Mouse (Mus musculus) forebrain, embryonic 16.5 days (tissue): ENCODE measurements at regions not wholly inside any gene's neighbourhood (a gene's known extent, or its start where the extent isn't known, plus 50 kb on each side); places are given as distances from the start of the nearest gene placed in this dataset.

Experiments used
- ATAC-seq: fragments of 200-750 bp; cut with Nextera tagmentation; 2 replicates; pipeline ENCODE4 v1.8.0; 2017; ENCODE audit warnings: mild to moderate bottlenecking, moderate library complexity
- H3K27ac ChIP-seq: fragments of 300-500 bp; sonication (generic); 2 replicates; pipeline ENCODE4 v1.5.1; 2014; ENCODE audit warnings: low read length, control low read depth
- H3K27me3 ChIP-seq: fragments of 300-500 bp; sonication (generic); replicated peaks from 2 replicates; pipeline ENCODE4 v1.6.1; 2014; ENCODE audit warnings: low read length; ENCODE audit not compliant: control insufficient read depth, insufficient read depth
- H3K36me3 ChIP-seq: fragments of 300-500 bp; sonication (generic); 2 replicates; pipeline ENCODE4 v1.6.1; 2014; ENCODE audit not compliant: control insufficient read depth, insufficient read depth
- H3K4me1 ChIP-seq: fragments of 300-500 bp; sonication (generic); replicated peaks from 2 replicates; pipeline ENCODE4 v1.6.1; 2014; ENCODE audit warnings: low read length; ENCODE audit not compliant: control insufficient read depth, insufficient read depth
- H3K4me2 ChIP-seq: fragments of 300-500 bp; sonication (generic); 2 replicates; pipeline ENCODE4 v1.6.1; 2014; ENCODE audit warnings: mild to moderate bottlenecking, low read length, control low read depth
- H3K4me3 ChIP-seq: fragments of 300-500 bp; sonication (generic); replicated peaks from 2 replicates; pipeline ENCODE4 v1.5.1; 2014; ENCODE audit warnings: mild to moderate bottlenecking, low read length, control low read depth
- H3K9ac ChIP-seq: fragments of 300-500 bp; sonication (generic); replicated peaks from 2 replicates; pipeline ENCODE4 v1.6.1; 2014; ENCODE audit warnings: low read depth, low read length, control low read depth
- H3K9me3 ChIP-seq: fragments of 300-500 bp; sonication (generic); 2 replicates; pipeline ENCODE4 v1.6.1; 2016; ENCODE audit warnings: low read length; ENCODE audit not compliant: control insufficient read depth
- WGBS: fragments of 180-500 bp; shearing (Covaris S2); extraction: QIAGEN DNeasy Blood & Tissue Kit; methylation state at CpG from one replicate; pipeline ENCODE4 v1.1.7; 2014; 5-methylcytosine and 5-hydroxymethylcytosine counted together

DNA sequence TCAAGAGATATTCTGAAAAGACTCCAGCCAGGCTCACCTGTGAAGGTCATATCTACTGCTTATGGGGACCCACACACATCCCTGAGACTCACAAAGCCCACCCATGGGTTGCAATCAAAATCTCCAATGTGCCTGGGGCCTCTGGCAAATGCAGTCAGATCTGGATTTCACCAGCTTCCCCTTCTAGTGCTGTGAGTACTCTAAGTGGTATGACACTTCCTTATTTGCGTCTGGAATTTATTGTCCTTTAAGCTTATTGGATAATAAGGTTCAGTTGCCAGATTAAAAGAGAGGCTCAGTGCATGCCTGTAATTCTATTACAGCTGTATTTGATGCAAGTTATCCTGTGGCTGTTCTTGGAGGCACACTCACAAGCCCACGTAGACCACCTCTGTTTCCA, 206.3 kb upstream of the Foxq1 start:
- H3K9me3 ChIP-seq = no peaks in the 10 kb centered on the region
- H3K4me1 ChIP-seq = no peaks in the 10 kb centered on the region
- 73% methylated on average over 2 of the region's 2 CpGs for WGBS
- no peak overlapping the region for H3K4me2 ChIP-seq
- no peaks in the 10 kb centered on the region for H3K27me3 ChIP-seq
- H3K4me3 ChIP-seq = no peak overlapping the region
- ATAC-seq = no peak
- no peak overlapping the region for H3K27ac ChIP-seq
- no peaks in the 10 kb centered on the region for H3K36me3 ChIP-seq
- no peak overlapping the region for H3K9ac ChIP-seq

DNA sequence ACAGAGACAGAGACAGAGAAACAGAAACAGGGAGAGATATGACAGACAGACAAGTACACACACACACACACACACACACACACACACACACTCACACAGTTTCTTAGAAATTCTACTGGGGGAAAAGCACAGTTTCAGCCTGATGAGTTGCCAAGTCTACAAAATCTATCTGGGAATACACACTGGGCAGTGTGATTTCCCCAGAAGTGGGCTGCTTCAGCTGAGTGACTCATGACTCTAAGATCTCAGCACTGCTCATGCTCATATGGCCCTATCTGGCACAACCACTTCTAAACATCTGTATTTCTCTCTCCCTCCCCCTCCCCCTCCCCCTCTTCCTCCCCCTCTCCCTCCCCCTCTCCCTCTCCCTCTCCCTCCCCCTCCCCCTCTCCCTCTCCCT, 204.5 kb upstream of the Foxq1 start:
- Histone ChIP-seq H3K36me3 (no peaks in the 10 kb centered on the region), H3K9ac (no peak overlapping the region), H3K4me2 (no peak overlapping the region), H3K27me3 (no peaks in the 10 kb centered on the region), H3K27ac (no peak overlapping the region), H3K9me3 (no peaks in the 10 kb centered on the region), H3K4me3 (no peak overlapping the region), H3K4me1 (no peaks in the 10 kb centered on the region)
- ATAC-seq = no peak

DNA sequence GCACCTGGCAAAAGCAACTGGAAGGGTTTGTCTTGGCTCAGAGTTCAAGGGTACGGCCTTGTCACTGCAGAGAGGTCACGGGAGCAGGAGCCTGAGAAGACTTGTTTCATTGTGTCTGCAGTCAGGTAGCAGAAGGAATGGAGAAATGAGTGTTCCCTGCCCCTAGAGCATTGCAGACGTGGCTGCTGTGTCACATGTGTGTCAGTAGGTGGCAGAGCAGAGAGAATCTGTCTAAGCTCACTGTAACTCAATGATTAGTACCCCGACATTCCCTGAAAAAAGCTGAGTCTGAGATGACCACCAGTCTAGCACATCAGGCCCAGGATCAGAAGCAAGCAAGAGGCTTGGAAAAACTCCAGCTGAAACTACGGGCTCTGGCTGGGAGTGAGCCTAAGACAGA, 203.1 kb upstream of the Foxq1 start:
- Histone ChIP-seq H3K4me1 (no peaks in the 10 kb centered on the region), H3K4me3 (no peak overlapping the region), H3K9me3 (no peaks in the 10 kb centered on the region), H3K27me3 (no peaks in the 10 kb centered on the region), H3K9ac (no peak overlapping the region), H3K36me3 (no peaks in the 10 kb centered on the region), H3K27ac (no peak overlapping the region), H3K4me2 (no peak overlapping the region)
- no peak for ATAC-seq
- WGBS = 80% methylated on average over 5 of the region's 5 CpGs

DNA sequence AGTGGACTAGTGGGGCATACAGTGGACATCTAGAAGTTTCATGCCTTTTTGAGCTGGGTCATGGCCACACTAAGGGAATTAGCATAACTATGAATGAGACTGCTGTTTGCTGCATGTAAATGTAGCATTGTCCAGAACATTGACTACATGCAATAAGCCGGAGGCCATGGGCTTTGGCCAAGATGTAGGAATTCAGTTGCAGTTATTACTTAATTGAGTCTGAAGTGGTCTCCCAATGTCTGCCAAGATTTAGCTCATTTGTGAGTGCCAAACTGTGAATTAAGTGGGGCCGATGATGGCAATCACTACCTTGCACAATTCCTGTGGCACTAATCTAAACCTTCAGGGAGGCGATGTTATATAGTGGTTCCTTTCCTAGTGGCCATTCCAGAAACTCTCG, 196.6 kb upstream of the Foxq1 start:
- Histone ChIP-seq H3K4me2 (no peak overlapping the region), H3K9me3 (no peaks in the 10 kb centered on the region), H3K4me1 (no peaks in the 10 kb centered on the region), H3K9ac (no peak overlapping the region), H3K36me3 (no peaks in the 10 kb centered on the region), H3K4me3 (no peak overlapping the region), H3K27me3 (no peaks in the 10 kb centered on the region), H3K27ac (no peak overlapping the region)
- WGBS = 57% methylated on average over 4 of the region's 4 CpGs
- ATAC-seq = peak; percentile 78

DNA sequence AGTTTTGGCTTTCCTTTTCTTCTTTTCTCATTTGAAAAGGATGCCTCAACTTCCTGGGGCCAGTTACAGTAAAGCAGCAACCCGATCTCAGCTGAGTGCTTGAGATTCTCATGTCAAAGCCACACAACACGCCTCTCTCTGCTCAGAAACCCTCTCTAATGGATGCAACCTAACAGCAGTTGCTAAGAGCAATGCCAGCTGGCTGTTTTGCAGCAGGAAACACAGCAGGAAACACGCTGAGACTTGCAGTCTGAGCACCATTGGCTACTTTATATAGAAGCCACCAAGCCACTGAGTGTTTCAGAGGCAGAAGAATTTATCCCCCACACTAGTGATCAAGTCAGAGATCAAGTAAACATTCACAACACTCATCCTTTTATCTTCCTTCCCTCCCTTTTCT, 193.5 kb upstream of the Foxq1 start:
- Histone ChIP-seq H3K27ac (no peak overlapping the region), H3K36me3 (no peaks in the 10 kb centered on the region), H3K27me3 (no peaks in the 10 kb centered on the region), H3K9ac (no peak overlapping the region), H3K4me1 (no peaks in the 10 kb centered on the region), H3K9me3 (no peaks in the 10 kb centered on the region), H3K4me2 (no peak overlapping the region), H3K4me3 (no peak overlapping the region)
- WGBS = 33% methylated on average over 3 of the region's 3 CpGs
- 0 out of 2 replicates have a peak, but pooled peaks have one; percentile 26 for ATAC-seq

DNA sequence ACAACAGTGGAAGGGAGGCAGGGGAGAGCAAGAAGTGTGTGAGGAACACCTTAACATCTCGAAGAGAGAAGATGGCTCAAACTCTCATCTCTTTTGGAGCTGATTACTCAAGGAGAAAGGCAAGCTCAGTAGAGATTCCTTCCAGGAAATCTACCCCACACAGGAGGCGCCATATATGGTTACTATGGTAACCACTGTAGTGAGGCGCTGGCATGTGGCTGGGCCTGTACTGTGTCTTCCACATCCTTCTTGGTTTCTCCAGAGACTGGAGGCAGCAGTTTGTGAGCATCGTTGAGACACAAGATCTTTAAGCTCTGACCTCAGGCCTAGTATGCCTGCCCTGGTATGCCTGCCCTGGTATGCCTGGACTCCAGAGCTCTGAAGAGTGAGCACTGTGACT, 191.6 kb upstream of the Foxq1 start:
- Histone ChIP-seq H3K9me3 (no peaks in the 10 kb centered on the region), H3K27ac (no peak overlapping the region), H3K27me3 (no peaks in the 10 kb centered on the region), H3K4me1 (no peaks in the 10 kb centered on the region), H3K9ac (no peak overlapping the region), H3K4me2 (no peak overlapping the region), H3K4me3 (no peak overlapping the region), H3K36me3 (no peaks in the 10 kb centered on the region)
- 75% methylated on average over 4 of the region's 4 CpGs for WGBS
- ATAC-seq = peak; percentile 69; the same call in 1 of the 2 replicates

DNA sequence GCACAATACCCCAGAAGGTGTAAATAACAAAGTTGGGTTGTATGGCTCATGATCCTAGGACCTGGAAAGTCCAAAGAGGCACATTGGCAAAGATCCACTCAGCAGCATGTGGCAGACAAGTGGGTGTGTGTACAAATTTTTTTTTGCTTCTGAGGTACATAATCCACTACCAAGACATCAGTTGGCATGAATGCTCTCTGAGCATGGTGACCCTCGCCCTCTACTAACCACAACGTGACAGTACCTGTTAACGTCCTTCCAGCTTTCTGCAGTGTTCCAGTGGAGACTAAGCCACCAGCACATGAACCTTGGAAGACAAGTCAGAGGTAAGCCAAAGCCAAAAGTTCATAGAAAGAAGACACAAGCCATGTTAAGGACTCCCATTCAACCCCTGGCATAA, 188.7 kb upstream of the Foxq1 start:
- H3K27ac ChIP-seq = no peak overlapping the region
- no peaks in the 10 kb centered on the region for H3K9me3 ChIP-seq
- H3K4me1 ChIP-seq = no peaks in the 10 kb centered on the region
- ATAC-seq = no peak
- H3K36me3 ChIP-seq = no peaks in the 10 kb centered on the region
- no peak overlapping the region for H3K9ac ChIP-seq
- H3K4me3 ChIP-seq = no peak overlapping the region
- H3K4me2 ChIP-seq = no peak overlapping the region
- no peaks in the 10 kb centered on the region for H3K27me3 ChIP-seq
- WGBS = 90% methylated on average over 3 of the region's 3 CpGs

DNA sequence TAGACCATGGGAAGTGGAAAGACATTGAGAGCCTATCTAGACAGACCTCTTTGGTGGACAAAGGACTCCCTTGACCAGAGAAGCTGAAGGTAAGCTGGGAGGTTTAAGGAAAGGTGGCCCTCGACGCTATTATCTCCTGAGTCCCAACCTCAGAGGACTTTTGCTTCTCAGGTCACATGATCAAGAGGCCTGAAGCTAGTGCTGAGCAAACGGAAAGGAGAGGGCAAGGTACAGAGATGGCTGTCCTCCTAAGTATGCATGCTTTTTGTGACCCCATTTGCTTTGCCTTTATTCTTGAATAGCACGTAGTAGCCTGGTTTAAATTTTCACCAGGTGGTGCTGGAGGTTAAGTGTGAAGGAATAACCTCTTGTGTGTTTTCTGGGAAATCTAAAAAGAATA, 186.8 kb upstream of the Foxq1 start:
- Histone ChIP-seq H3K4me3 (no peak overlapping the region), H3K27me3 (no peaks in the 10 kb centered on the region), H3K27ac (no peak overlapping the region), H3K9me3 (no peaks in the 10 kb centered on the region), H3K9ac (no peak overlapping the region), H3K36me3 (no peaks in the 10 kb centered on the region), H3K4me2 (no peak overlapping the region), H3K4me1 (no peaks in the 10 kb centered on the region)
- 88% methylated on average over 4 of the region's 4 CpGs for WGBS
- no peak for ATAC-seq

DNA sequence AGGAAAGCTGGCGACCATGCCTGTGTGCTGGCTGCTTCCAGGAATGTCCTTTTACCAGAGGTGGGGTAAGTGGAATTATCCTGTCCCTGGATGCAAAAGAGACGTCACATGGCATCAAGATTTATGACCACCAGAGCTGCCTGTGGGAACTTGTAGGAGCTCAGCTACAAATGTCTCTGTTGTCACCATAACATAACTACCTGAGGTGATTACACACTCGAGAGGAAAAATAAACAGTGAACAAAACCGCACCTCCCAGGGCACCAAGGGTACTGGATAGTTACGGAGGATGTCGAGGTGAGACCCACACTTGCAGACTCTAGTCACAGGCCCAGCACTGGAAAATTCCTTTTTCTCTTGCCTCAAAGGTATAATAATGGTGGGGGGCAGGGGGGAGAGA, 185.1 kb upstream of the Foxq1 start:
- no peak overlapping the region for H3K27ac ChIP-seq
- H3K4me1 ChIP-seq = no peaks in the 10 kb centered on the region
- no peak overlapping the region for H3K4me2 ChIP-seq
- no peaks in the 10 kb centered on the region for H3K9me3 ChIP-seq
- no peak overlapping the region for H3K9ac ChIP-seq
- WGBS = 81% methylated on average over 6 of the region's 6 CpGs
- no peak for ATAC-seq
- H3K27me3 ChIP-seq = no peaks in the 10 kb centered on the region
- no peak overlapping the region for H3K4me3 ChIP-seq
- H3K36me3 ChIP-seq = no peaks in the 10 kb centered on the region

DNA sequence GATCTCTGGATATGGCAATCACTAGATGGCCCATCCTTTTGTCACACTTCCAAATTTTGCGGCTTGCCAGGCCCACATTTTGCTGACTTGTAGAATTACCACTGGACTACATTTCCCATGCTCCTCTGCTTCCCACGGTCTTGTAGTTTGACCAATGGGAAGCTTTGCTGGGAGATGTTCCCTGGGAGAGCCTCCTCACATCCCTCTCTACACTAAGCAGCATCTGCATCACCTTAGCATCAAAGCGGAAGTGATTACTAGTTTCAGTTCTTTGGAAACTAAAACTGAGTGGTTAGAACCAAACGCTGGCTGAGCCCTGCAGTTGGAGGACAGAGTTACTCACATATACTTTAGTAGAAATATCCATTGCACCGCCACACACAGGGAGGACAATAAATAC, 181.9 kb upstream of the Foxq1 start:
- no peaks in the 10 kb centered on the region for H3K36me3 ChIP-seq
- no peak overlapping the region for H3K4me2 ChIP-seq
- WGBS = 60% methylated on average over 5 of the region's 5 CpGs
- ATAC-seq = peak; percentile 89
- H3K27me3 ChIP-seq = no peaks in the 10 kb centered on the region
- H3K27ac ChIP-seq = no peak overlapping the region
- H3K9me3 ChIP-seq = no peaks in the 10 kb centered on the region
- H3K4me1 ChIP-seq = no peaks in the 10 kb centered on the region
- no peak overlapping the region for H3K9ac ChIP-seq
- no peak overlapping the region for H3K4me3 ChIP-seq
